Mouse (Mus musculus) embryo, embryonic 9.5 days (tissue): ENCODE measurements around the gene Eif2b5.
"Not testable (repeated sequence)": the region's sequence is repeated elsewhere in the genome, so short reads cannot be mapped to it uniquely, and the experiment has no call there.

Experiments used
- DNase-seq: peaks from one replicate; pipeline ENCODE4 v3.0.0-alpha.2; 2017; ENCODE audit errors: extremely low spot score

Gene Eif2b5

GRCm38 (mm10) chr16:20498677-20499475 is at the start of gene Eif2b5:
Gene Eif2b5, plus strand, starts transcription at chr16:20498817.
- DNase-seq, result peak; percentile 93

- DNase-seq, result no peak
Measured at GRCm38 (mm10) chr16:20451774-20452173, 46.8 kb upstream of the Eif2b5 start.

DNA sequence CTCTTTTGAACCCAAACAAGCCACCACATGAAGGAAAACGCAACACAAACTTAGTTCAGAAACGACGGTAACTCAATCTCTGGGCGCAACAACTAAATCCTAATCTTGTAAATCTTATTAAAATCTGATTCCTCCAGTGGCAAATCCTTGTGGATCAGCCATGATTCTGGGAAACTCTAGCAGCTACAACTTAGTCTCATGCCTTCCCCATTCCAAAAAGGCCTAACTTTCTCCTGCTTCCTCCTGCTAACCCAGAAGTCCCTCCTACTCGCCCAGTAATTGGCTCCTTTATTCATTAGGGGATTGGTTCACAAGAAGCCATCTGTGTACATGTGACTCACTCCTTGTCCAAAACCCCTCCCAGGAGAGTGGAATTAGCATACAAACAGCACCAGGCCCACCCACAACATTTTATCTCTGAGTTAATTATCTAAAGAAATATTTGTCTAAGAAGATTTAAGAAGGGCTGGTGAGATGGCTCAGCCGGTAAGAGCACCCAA is 44.4 kb upstream of the Eif2b5 start:
- no peak for DNase-seq

GRCm38 (mm10) chr16:20456106-20456505 is 42.5 kb upstream of the Eif2b5 start:
- DNase-seq, result no peak

DNA sequence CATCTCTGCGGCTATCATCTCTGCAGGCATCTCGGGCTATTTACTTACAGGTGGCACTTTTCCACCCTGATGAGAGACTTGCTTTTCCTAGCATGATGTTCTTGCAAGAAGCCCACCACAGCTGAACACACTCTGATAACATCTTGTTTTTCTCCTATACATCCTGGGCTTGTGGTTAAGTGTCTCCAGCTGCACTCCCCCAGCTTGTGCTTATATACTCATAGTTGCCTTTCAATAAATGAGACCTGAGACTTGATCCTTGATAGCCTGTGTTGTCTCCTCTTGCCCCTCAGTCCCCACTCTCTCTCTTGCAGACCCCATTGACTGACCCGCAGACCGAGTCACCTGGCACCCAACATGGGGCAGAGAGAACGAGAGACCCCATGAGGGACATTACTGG is 39.9 kb upstream of the Eif2b5 start:
- DNase-seq, result not testable (repeated sequence)

DNA sequence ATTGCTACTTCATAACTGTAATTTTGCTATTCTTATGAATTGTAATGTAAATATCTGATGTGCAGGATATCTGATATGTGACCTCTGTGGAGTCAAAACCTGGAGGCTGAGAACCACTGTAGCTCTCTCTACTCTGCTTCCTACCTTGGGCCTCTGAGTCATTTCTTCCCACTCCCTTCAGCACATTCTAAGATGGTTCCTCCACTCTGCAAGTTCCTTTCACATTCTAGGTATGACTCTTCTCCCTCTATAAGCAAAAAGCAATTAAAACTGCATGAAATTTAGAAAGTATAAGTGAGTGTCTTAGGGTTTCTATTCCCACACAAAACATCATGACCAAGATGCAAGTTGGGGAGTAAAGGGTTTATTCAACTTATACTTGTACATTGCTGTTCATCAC is 33.9 kb upstream of the Eif2b5 start:
- DNase-seq, result no peak

- DNase-seq, result no peak
Measured at GRCm38 (mm10) chr16:20470981-20471380, 27.6 kb upstream of the Eif2b5 start.

- DNase-seq, result no peak
Measured at GRCm38 (mm10) chr16:20471686-20472085, 26.9 kb upstream of the Eif2b5 start.

DNA sequence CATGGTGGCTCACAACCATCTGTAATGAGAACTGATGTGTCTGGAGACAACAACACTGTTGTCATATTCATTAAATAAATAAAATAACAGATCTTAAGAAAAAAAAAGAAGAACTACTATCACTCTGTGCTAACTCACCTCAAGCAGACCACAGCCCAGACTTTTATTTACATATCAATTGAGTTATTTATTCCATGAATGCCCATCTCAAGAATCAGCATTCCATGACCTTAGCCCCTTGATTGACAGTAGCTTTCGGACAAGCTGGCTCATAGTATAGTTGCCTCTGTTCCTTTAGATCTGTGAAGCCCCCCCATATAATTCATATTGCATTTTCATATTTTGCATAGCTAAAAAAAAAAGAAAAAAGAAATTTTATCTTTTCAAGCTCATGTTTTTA is 24.9 kb upstream of the Eif2b5 start:
- DNase-seq, result no peak

DNA sequence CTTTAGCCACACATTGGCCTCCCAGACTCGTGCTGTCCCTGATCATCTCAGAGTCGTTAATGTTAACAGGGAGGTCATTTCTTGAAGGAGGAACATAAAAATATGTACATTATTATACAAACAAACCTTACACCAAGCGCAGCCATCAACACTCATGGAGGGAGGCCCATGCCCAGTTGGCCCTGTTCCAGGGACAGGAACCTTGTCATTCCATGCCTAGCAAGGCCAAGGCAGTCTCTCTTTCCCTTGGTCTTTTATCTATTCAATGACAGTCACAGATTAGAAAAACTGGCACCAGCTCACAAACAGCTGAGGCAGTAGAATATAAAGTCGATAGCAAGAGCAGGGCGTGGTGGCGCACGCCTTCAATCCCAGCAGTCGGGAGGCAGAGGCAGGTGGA is 24.4 kb upstream of the Eif2b5 start:
- DNase-seq, result no peak

DNA sequence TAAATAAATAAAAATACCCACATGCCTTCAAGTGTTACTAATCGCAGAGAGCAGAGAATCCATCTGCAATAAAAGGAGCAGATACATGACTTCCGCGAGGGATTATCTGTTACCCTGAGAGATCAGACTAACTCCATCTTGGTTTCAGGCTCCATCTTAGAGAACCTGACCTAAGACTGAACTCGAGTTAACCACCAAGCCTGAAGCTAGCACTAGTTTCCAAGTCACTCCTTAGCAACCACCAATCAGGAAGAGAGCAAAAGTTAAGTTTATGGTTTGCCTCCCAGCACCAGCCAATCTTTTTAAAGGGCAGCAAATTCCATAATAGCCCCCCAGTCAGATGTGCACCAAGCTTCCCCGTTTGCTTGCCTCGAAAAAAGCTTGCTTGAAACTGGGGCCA is 23.8 kb upstream of the Eif2b5 start:
- DNase-seq, result no peak

DNA sequence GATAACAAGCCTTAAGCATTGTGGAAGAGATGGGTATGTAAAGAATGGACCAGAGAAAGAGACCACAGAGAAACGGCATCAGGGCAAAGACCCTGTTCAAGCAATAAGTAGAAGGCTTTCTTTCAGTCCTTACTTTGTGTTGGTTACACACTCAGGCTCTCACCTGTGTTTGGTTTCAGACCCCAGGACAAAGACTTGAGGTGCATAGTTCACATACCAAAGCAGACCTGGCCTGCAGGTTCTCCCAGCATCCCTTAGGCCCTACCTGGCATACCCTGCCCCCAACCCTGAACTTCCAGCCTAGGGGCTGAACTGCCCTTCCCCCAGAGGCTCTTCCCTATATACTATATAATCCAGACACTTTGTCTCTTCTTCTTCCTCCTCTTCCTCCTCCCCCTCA is 23.3 kb upstream of the Eif2b5 start:
- DNase-seq, result no peak

DNA sequence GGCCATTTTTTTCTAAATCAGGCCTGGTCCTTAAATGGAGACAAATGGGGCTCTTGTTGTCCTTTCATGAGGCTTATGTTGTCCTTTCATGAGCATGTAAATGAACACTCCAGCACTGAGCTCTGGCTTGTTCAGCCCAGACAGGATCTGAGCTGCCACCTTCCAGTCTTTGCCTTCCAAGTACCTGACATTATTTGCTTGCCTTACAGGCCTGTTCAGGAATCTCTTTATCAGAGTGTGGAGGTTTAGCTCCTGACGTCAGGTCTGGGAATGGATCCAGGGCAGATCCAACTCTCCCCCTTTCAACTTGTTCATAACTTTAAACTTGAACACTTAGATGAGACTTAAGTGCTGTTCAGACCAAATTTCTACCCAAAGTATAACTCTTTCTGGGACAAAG is 21.8 kb upstream of the Eif2b5 start:
- no peak for DNase-seq

- no peak for DNase-seq
Measured at GRCm38 (mm10) chr16:20477270-20477669, 21.3 kb upstream of the Eif2b5 start.

- no peak for DNase-seq
Measured at GRCm38 (mm10) chr16:20478504-20478903, 20.1 kb upstream of the Eif2b5 start.

GRCm38 (mm10) chr16:20479026-20479760 is 19.4 kb upstream of the Eif2b5 start:
- DNase-seq, result not testable (repeated sequence)

DNA sequence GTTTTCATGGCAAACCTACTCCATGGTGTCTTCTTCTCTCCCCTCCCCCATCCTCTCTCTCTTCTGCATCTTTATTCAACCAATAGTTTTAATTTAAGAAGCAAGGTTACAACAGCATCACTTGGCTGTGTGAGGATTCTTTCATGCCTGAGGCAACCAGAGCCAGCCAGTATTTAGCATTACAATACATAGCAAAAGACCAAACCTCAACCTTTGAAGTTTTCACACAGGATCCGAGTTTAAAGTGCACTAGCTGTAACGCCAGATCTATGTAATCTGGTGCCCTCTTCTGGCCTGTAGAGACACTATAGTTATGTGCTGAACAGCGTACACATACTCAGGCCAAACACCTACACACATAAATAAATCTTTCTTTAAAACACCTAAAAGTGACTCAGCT is 18.5 kb upstream of the Eif2b5 start:
- no peak for DNase-seq

- DNase-seq, result no peak
Measured at GRCm38 (mm10) chr16:20481746-20482145, 16.9 kb upstream of the Eif2b5 start.

- not testable (repeated sequence) for DNase-seq
Measured at GRCm38 (mm10) chr16:20483716-20484115, 14.9 kb upstream of the Eif2b5 start.

- DNase-seq, result no peak
Measured at GRCm38 (mm10) chr16:20485061-20485460, 13.6 kb upstream of the Eif2b5 start.

DNA sequence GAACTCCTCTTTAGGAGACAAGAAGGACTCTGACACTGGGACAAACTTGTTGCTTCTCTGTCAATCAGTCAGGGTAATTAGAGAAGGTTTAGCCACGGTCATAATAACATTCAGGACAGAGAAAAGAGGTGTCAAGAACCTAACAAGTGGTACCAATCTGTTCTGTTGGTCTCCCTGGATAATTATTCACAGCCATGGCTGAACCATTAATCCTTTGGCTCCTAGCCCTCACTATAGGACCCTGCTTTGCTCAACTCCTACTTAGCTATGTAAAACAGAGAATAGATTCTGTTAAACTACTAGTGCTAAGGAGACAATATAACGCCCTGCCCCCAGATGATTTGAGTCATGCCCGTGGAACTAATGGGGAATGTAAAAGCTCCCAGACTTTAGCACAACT is 12.6 kb upstream of the Eif2b5 start:
- DNase-seq, result no peak

- no peak for DNase-seq
Measured at GRCm38 (mm10) chr16:20488151-20488550, 10.5 kb upstream of the Eif2b5 start.

DNA sequence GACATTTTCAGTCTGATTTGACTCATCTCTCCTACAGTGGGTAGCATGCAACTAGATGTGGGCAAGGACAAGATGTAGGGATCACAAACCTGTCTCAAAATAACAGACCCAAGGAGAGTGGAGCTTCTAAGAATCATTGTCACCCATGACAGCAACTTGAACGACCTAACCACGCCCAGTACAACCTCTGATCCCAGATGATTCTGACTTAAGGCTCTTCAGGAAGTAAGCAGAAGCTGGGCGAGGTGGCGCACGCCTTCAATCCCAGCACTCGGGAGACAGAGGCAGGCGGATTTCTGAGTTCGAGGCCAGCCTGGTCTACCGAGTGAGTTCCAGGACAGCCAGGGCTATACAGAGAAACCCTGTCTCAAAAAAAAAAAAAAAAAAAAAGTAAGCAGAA is 9.9 kb upstream of the Eif2b5 start:
- DNase-seq, result not testable (repeated sequence)
